Mouse (Mus musculus): Measurements from ENCODE around the gene Oat.

DNA sequence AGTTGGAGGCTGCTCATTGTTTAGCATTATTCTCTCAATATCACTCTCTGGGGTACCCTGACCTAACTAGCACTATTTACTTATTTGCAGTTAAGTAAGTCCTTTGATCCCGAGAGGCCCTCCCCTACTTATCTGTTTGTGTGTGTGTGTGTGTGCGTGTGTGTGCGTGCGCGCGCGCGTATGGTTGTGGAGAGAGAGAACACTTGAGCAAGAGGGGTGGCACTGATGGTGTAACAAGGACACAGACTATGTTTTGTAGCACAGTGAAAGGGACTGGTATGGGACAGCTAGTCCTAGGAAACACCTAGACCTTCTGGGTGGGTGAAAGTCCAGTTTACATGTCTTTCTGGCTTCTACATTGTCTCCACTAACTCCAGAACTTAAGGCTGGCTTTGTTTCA is 35.3 kb upstream of the Oat start:
- TF ChIP-seq CTCF (conservative IDR thresholded peaks at IDR 0.05; ENCODE audit: low read length) (no peak), POU5F1 (IDR thresholded peaks at IDR 0.05; ENCODE audit: borderline replicate concordance, low read length) (no peak), NANOG (IDR thresholded peaks at IDR 0.05; ENCODE audit: borderline replicate concordance, low read length) (no peak)
